Mouse (Mus musculus): Measurements from ENCODE around the gene Spon1. TPM values are rescaled to one million over a fixed set of nuclear protein-coding genes. Genes with fewer than 3 reads are reported as not detected.

Gene Spon1
- polyA plus RNA-seq, 1 experiment from 2014 or later: 81.7 TPM

DNA sequence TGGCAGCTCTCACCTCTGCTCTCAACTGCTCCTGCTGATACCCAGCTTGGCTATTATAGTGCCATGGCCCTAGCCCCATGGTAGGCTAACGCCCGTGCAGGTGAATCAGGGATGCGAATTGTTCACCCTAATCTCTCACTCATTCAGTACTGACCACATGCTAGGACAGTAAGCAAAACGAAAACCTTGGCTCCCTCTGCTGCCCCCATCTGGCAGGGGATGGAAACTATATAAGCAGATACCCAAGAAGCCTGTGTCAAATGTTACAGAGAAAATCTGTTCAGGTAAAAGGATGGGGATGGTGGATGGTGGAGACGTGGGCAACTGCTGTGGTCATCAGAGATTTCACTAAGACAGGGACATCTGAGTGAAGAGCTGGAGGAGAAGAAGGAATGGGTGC is 241.8 kb downstream of the Spon1 start:
- no peak for ATAC-seq (ENCODE audit: low read depth)
- no peaks in the 10 kb centered on the region for H3K36me3 ChIP-seq (ENCODE audit: control insufficient read depth, insufficient read depth, low read length)
- H3K27ac ChIP-seq (ENCODE audit: low read depth, low read length): no peak overlapping the region
- H3K9me3 ChIP-seq (ENCODE audit: control insufficient read depth, low read length): no peaks in the 10 kb centered on the region
- no peak overlapping the region for H3K4me3 ChIP-seq (ENCODE audit: low read depth, low read length)
- no peak overlapping the region for H3K4me2 ChIP-seq (ENCODE audit: low read depth, low read length)
- H3K9ac ChIP-seq (replicated peaks; ENCODE audit: low read depth, low read length): no peak overlapping the region
- H3K4me1 ChIP-seq (ENCODE audit: control insufficient read depth, insufficient read depth, low read length): no peaks in the 10 kb centered on the region
- 72% methylated on average over 5 of the region's 5 CpGs for WGBS
- H3K27me3 ChIP-seq (ENCODE audit: control insufficient read depth, insufficient read depth, low read length): no peaks in the 10 kb centered on the region

DNA sequence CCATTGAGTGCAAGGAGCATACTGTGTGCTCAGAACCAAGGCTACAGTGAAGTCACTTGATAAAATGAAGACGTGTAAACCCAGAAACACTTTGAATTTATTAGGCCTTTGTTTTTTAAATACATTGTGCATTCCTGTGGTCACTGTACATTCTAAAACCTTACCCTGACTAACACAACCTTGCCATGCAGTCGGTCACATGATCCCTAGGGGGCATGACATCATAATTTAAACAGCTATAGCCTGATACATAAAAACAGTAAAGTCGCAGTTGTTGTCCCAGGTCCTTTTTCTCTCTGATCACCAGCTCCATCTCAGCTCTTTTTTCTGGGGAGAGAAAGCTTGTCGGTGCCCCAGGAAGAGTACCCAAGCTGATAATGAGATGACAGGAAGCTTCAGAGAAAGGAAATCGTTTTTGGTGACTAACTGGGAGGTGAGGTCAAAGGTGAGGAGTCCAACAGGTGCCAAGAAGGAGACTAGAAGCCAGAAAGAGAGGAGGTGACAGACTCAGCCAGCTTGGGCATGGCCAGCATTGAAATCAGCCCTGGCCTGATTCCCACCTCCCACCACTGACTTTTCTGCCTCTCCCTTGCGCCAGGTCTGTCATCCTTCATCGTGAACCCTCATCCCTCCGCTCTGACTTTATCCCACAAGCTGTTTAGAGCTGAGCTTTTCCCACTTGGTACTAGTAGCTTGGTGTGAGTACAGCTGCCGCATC is 246.1 kb downstream of the Spon1 start:
- Histone ChIP-seq H3K4me1 (ENCODE audit: control insufficient read depth, insufficient read depth, low read length) (no peaks in the 10 kb centered on the region), H3K4me2 (ENCODE audit: low read depth, low read length) (no peak overlapping the region), H3K36me3 (ENCODE audit: control insufficient read depth, insufficient read depth, low read length) (no peaks in the 10 kb centered on the region), H3K27ac (ENCODE audit: low read depth, low read length) (no peak overlapping the region), H3K9ac (replicated peaks; ENCODE audit: low read depth, low read length) (no peak overlapping the region), H3K4me3 (ENCODE audit: low read depth, low read length) (no peak overlapping the region), H3K9me3 (ENCODE audit: control insufficient read depth, low read length) (no peaks in the 10 kb centered on the region), H3K27me3 (ENCODE audit: control insufficient read depth, insufficient read depth, low read length) (no peaks in the 10 kb centered on the region)
- ATAC-seq (ENCODE audit: low read depth): no peak
- 64% methylated on average over 9 of the region's 9 CpGs for WGBS

DNA sequence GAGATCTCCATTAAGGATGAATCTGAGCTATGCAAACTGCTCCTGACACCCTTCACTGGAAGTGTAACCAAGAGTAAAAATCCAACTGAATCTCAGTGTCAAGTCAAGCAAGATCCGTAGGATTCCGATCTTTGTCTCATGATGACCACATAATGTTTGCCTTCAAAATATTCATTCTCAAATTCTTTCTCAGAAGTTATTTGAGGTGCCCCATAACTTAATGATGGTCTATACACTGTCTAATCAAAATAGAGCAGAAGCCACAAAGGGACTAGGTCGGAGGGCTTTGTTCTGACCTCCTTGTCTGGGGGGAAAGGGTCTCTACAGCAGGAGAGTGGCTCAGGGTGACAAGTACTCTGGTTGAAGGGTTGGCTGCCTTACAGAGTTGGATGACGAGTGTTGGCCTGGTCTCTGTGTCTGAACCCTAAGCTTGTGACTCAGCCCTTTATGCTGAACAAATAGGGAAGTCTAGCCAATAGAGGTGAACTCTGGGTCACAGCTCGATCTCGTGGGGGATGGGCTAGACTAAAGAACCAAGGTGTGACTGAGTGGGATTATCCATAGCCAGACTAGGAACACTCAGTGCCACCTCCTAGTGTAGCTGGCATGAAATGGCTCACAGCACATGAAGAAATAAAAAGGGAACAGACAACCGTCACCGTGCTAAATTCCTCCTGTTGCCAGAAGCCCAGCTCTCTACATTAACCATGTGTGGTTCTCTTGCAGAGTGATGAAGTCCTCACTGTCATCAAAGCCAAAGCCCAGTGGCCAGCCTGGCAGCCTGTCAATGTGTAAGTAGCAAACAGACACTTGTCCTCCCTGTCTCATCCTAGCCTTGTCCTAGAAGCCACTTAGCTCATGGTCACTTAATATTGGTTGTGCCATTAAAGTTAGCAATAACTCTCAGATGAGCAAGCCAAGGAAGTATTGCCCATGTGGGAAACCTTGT is 250.5 kb downstream of the Spon1 start:
- Histone ChIP-seq H3K4me3 (ENCODE audit: low read depth, low read length) (no peak overlapping the region), H3K27me3 (ENCODE audit: control insufficient read depth, insufficient read depth, low read length) (no peaks in the 10 kb centered on the region), H3K4me2 (ENCODE audit: low read depth, low read length) (no peak overlapping the region), H3K4me1 (ENCODE audit: control insufficient read depth, insufficient read depth, low read length) (no peaks in the 10 kb centered on the region), H3K9ac (replicated peaks; ENCODE audit: low read depth, low read length) (no peak overlapping the region), H3K36me3 (ENCODE audit: control insufficient read depth, insufficient read depth, low read length) (no peaks in the 10 kb centered on the region), H3K9me3 (ENCODE audit: control insufficient read depth, low read length) (no peaks in the 10 kb centered on the region), H3K27ac (ENCODE audit: low read depth, low read length) (no peak overlapping the region)
- WGBS: 86% methylated on average over 8 of the region's 8 CpGs
- ATAC-seq (ENCODE audit: low read depth): no peak

DNA sequence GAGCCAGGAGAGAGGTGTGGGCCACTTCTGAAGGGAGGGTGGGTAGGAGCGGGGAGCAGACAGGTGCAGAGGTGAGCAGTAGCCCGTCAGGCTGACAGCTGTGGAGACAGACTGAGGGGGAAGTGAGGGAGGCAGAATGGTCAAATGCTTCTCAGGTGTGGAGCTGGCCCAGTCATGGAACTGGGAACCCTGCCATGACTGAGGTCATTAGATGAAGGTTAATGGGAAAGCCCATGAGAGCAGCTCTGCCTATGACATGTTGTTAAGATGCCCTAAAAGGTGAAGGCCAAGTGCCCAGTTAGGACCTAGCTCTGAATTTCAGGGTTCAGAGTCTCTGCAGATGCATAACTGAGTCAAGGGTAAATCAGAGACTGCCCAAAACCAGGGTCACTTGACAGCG is 253.1 kb downstream of the Spon1 start:
- Histone ChIP-seq H3K9ac (replicated peaks; ENCODE audit: low read depth, low read length) (no peak overlapping the region), H3K4me2 (ENCODE audit: low read depth, low read length) (no peak overlapping the region), H3K36me3 (ENCODE audit: control insufficient read depth, insufficient read depth, low read length) (no peaks in the 10 kb centered on the region), H3K27ac (ENCODE audit: low read depth, low read length) (no peak overlapping the region), H3K4me3 (ENCODE audit: low read depth, low read length) (no peak overlapping the region), H3K4me1 (ENCODE audit: control insufficient read depth, insufficient read depth, low read length) (no peaks in the 10 kb centered on the region), H3K27me3 (ENCODE audit: control insufficient read depth, insufficient read depth, low read length) (no peaks in the 10 kb centered on the region), H3K9me3 (ENCODE audit: control insufficient read depth, low read length) (no peaks in the 10 kb centered on the region)
- WGBS: 88% methylated on average over 3 of the region's 3 CpGs
- ATAC-seq (ENCODE audit: low read depth): no peak

DNA sequence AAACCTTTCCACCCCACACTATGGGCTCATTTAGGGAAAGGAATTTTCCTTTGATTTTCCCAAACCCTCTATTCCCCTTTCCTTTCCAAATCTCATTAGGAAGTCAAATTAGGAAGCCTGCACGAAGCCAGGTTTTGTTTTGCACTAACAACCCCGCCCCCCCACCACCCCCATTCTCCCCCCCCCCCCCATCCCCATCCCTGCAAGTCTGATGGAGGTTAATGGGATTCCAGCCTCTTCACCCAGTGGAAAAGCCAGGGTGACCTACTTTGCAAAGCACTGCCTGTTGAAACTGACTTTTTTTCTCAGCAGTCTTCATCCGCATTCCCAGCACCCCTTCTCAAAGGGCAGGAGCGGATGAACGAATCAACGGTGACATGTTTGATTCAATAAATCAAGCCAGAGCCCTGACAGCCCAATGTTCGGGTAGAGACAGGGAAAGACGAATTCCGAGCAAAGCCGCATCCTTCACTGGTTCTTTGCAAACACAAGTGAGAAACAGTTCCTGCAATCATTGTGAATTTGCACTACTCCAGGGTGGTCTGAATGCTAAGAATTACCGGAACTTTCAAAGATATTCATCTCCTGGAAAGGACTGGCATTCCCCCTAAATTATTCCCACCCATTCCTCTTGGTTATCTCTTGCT is 254.4 kb downstream of the Spon1 start:
- Histone ChIP-seq H3K27ac (ENCODE audit: low read depth, low read length) (no peak overlapping the region), H3K9ac (replicated peaks; ENCODE audit: low read depth, low read length) (no peak overlapping the region; the same call in 1 of the 2 replicates), H3K36me3 (ENCODE audit: control insufficient read depth, insufficient read depth, low read length) (no peaks in the 10 kb centered on the region), H3K4me1 (ENCODE audit: control insufficient read depth, insufficient read depth, low read length) (no peaks in the 10 kb centered on the region), H3K4me2 (ENCODE audit: low read depth, low read length) (peak overlapping the region; percentile 35), H3K9me3 (ENCODE audit: control insufficient read depth, low read length) (no peaks in the 10 kb centered on the region), H3K27me3 (ENCODE audit: control insufficient read depth, insufficient read depth, low read length) (no peaks in the 10 kb centered on the region), H3K4me3 (ENCODE audit: low read depth, low read length) (peak overlapping the region; percentile 5; the same call in 1 of the 2 replicates)
- ATAC-seq (ENCODE audit: low read depth): no peak; the same call in 1 of the 2 replicates
- 5% methylated on average over 11 of the region's 11 CpGs for WGBS

DNA sequence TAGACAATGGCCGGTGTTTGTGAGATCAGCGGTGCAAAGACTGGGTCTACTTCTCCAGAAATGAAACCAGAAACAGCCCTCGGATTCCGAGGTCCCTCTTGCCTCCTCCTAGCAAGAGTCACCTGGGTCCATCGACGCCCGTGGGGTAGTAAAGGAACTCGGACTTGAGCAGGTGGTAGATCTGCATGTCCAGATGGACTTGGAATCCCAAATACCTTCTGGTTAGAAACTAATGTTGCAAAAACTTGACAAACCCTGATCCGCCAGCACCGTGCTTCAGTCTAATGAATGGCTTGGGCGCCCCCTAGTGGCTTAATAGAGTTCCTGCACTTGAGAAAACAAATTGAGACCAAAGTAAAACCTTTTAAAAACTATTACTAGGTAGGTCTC is 254.9 kb downstream of the Spon1 start:
- Histone ChIP-seq H3K9ac (replicated peaks; ENCODE audit: low read depth, low read length) (no peak overlapping the region; the same call in 1 of the 2 replicates), H3K4me1 (ENCODE audit: control insufficient read depth, insufficient read depth, low read length) (no peaks in the 10 kb centered on the region), H3K4me3 (ENCODE audit: low read depth, low read length) (peak overlapping the region; percentile 5; the same call in 1 of the 2 replicates), H3K9me3 (ENCODE audit: control insufficient read depth, low read length) (no peaks in the 10 kb centered on the region), H3K4me2 (ENCODE audit: low read depth, low read length) (peak overlapping the region; percentile 35), H3K27me3 (ENCODE audit: control insufficient read depth, insufficient read depth, low read length) (no peaks in the 10 kb centered on the region), H3K36me3 (ENCODE audit: control insufficient read depth, insufficient read depth, low read length) (no peaks in the 10 kb centered on the region), H3K27ac (ENCODE audit: low read depth, low read length) (no peak overlapping the region)
- ATAC-seq (ENCODE audit: low read depth): peak; percentile 24; the same call in 1 of the 2 replicates
- WGBS: 3% methylated on average over 11 of the region's 11 CpGs

DNA sequence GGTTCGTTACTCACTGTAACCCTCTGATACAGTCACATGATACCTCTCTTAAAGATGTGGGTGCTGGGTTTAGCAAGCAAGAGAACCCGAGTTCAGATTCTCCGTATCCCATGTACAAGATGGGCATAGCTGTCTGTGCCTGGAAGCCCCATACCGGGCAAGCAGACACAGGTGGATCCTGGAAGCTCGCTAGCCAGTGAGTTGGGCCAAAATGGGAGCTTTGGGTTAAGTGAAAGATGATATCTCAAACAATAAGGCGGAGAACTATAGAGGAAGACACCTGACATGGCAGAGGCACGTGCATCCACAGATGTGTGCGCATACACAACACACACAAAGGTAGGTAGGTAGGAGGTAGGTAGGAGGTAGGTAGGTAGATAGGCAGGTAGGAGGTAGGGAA is 261.1 kb downstream of the Spon1 start:
- Histone ChIP-seq H3K4me3 (ENCODE audit: low read depth, low read length) (no peak overlapping the region), H3K9me3 (ENCODE audit: control insufficient read depth, low read length) (no peaks in the 10 kb centered on the region), H3K27ac (ENCODE audit: low read depth, low read length) (no peak overlapping the region), H3K36me3 (ENCODE audit: control insufficient read depth, insufficient read depth, low read length) (no peaks in the 10 kb centered on the region), H3K4me2 (ENCODE audit: low read depth, low read length) (no peak overlapping the region), H3K27me3 (ENCODE audit: control insufficient read depth, insufficient read depth, low read length) (no peaks in the 10 kb centered on the region), H3K4me1 (ENCODE audit: control insufficient read depth, insufficient read depth, low read length) (no peaks in the 10 kb centered on the region), H3K9ac (replicated peaks; ENCODE audit: low read depth, low read length) (no peak overlapping the region)
- WGBS: 93% methylated on average over 8 of the region's 8 CpGs
- no peak for ATAC-seq (ENCODE audit: low read depth)

DNA sequence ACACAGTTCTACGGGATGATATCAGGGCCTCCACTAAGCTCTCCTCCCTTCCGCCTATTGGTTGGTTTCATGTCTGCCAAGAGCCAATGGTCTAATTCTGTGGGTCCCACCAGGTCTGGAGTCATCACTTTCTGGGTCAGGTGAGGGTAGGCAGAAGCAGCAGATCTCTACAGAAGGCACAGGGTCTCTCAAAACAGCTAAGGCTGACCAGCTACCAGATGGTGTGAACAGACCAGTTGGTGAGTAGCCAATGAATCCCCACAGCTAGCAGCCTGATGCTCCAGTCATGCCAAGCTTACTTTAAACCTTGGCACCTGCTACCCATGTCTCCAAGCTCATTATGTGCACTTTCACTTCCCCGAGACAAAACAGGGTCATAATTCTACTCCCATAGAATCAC is 261.6 kb downstream of the Spon1 start:
- ATAC-seq (ENCODE audit: low read depth): no peak
- H3K27ac ChIP-seq (ENCODE audit: low read depth, low read length): no peak overlapping the region
- H3K4me3 ChIP-seq (ENCODE audit: low read depth, low read length): no peak overlapping the region
- H3K27me3 ChIP-seq (ENCODE audit: control insufficient read depth, insufficient read depth, low read length): no peaks in the 10 kb centered on the region
- no peaks in the 10 kb centered on the region for H3K36me3 ChIP-seq (ENCODE audit: control insufficient read depth, insufficient read depth, low read length)
- no peak overlapping the region for H3K9ac ChIP-seq (replicated peaks; ENCODE audit: low read depth, low read length)
- H3K4me1 ChIP-seq (ENCODE audit: control insufficient read depth, insufficient read depth, low read length): no peaks in the 10 kb centered on the region
- H3K9me3 ChIP-seq (ENCODE audit: control insufficient read depth, low read length): no peaks in the 10 kb centered on the region
- 80% methylated on average over 3 of the region's 3 CpGs for WGBS
- no peak overlapping the region for H3K4me2 ChIP-seq (ENCODE audit: low read depth, low read length)

Data from neural tube, embryonic 14.5 days (tissue).